Mouse (Mus musculus): Measurements from ENCODE around the gene 2210016L21Rik.

The 2210016L21Rik gene

DNA sequence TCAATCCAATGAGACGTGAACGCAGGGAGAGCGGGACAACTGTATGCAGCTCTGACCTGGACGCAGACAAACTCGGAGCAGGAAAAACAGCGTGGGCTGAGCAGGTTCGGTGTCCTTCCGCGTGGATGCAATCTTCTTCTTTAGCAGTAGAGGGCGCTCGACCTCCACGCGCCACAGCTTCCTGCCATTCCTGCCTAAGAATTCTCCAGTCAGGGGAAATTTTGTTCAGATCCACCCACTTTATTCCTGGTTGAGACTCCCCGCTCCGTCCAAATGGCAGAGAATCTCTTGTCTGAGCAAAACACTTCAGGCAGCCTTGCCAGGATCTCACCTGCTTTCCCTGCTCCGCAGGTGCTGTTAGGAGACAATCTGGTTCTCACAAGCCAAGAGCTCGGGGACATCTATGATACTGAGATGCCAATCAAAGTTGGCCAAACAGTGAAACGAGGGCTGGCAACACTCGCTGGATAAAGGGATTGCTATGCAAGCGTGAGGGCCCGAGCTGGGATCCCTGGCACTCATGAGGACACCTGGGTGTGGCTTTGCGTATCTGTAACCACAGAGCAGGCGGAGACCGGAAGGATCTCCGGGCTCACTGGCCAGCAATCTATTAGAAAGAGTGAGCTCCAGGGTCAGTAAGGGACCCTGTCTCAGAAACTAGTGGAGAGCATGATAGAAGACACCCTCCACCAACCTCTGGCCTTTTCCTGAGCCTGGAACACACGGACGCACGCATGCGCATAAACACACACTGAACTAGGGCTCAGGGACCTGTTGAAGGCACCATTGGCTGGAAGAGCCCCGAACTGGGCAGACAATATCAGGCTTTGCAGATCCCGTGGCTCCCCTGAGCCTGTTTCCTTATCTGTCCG, 37.5 kb downstream of the 2210016L21Rik start:
- peak; percentile 69 for DNase-seq (ENCODE audit: low spot score)

DNA sequence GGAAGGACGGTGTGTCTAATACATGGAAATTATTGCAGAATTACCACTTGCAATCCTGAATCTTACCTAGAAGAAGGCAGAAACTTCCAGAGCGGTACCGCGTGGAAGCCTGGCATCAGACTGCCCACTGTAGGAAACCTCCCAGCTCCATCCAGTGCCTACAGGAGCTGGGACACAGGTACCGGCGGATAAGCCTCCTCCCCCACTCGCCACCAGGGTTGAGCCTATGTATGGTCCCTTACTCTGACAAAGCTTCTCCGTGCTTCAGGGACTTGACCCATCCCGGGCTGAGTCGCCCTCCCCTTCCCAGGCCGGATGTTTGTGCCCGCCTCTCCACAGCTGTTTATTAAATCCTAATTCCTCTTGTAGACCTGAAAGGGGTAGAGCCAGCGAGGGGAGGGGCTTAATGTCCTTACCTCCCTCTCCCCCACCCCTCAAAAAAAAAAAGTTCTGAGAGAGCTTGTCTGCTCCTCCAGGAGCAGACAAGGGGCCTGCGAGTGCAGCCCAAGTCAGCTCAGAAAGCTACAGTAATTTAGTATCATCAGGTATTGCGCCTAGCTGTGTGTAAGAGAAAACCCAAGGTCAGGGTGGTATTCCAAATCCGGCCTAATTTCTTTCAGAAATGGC, 38.3 kb downstream of the 2210016L21Rik start:
- DNase-seq (ENCODE audit: low spot score): no peak

DNA sequence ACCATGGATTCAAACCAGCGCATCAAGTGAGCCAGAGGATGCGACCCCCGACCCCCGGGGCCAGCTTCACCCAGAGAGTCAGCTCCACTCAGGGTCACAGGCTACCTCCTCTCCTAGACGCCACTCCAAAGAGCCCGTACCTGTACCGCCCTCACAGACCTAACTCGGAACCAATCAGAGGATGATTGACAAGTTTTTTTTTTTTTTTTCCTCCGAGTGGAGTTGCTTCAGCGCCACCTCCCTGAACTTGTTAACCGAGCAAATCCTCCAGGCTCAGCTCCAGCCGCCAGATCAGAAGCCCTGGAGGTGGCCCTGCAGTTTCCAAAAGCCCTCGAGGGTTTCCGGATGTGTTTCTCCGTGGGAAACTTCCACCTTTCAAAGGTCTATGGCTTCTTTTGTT, 40.0 kb downstream of the 2210016L21Rik start:
- DNase-seq (ENCODE audit: low spot score): no peak

DNA sequence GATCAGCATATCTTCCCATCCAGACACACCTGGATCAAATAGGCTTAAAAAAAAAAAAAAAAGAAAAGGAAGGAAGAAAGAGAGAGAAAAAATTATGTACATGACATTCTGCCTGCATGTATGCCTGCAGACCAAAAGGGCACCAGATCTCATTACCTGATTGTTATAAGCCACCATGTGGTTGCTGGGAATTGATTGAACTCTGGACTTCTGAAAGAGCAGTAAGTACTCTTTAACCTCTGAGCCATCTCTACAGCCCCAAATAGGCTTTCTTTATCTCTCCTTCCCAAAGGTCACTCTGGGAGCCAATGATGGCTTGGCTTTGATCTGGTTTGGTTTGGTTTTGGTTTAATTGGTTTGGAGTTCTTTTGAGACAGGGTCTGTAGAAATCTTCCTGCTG, 43.1 kb downstream of the 2210016L21Rik start:
- no peak for DNase-seq (ENCODE audit: low spot score)

DNA sequence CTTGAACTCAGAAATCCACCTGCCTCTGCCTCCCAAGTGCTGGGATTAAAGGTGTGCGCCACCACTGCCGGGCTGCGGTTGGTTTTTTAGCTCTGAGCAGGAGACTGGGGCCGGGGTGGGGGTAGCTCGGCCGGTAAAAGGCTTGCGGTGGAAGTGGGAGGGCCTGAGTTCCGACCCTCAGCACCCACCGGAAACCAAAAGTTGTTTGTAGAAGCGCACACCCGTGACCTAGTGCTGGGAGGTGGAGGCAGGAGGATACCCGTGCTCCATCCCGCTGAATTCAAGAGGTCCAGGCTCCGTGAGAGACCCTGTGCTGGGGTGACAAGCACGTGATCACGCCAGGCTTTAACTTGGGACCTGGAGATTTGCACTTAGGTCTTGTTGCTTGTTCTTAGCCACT, 54.5 kb downstream of the 2210016L21Rik start:
- DNase-seq (ENCODE audit: low spot score): no peak

DNA sequence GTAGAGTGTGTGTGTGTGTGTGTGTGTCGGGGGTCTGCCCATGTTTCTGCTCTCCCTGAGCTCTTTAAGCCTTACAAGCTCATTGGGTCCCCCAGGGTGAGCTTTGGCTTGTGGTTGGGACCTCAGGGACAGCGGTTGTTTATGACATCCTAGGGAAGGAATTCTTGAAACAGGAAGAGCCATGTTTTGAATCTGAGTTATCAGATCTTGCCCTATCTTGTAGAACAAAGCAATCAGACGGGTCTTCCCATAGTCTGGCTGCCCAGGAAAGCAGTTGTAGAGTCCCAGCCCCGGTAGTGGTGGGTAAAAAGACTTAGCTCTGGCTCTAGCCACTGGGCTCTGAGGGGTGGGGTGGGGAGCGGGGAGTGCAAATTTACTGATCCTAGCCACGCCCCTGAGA, 55.4 kb downstream of the 2210016L21Rik start:
- no peak for DNase-seq (ENCODE audit: low spot score)

All from layer of hippocampus, adult 11-12 months (tissue).